Mouse (Mus musculus): ENCODE measurements around the gene Panx3. TPM values are rescaled to one million over a fixed set of nuclear protein-coding genes. Genes with fewer than 3 reads are reported as not detected.

The Panx3 gene
- polyA plus RNA-seq, 1 experiment from 2014 or later: 0.71 TPM

- peaks cover 15% of the 10 kb centered on the region for H3K4me1 ChIP-seq
- WGBS: 94% methylated on average over 2 of the region's 2 CpGs
- no peak for ATAC-seq (ENCODE audit: low FRiP score, low read depth)
These were observed 39.1 kb downstream of the Panx3 start for GRCm38 (mm10) chr9:37629941-37630340.

GRCm38 (mm10) chr9:37628581-37628980 is 40.5 kb downstream of the Panx3 start:
- ATAC-seq (ENCODE audit: low FRiP score, low read depth): no peak
- no peaks in the 10 kb centered on the region for H3K27me3 ChIP-seq
- peaks cover 16% of the 10 kb centered on the region for H3K4me1 ChIP-seq
- H3K36me3 ChIP-seq: no peaks in the 10 kb centered on the region
- no peaks in the 10 kb centered on the region for H3K9me3 ChIP-seq
- no peak overlapping the region for H3K27ac ChIP-seq (replicated peaks)
- 44% methylated on average over 4 of the region's 4 CpGs for WGBS
- no peak overlapping the region for H3K9ac ChIP-seq (replicated peaks)
- H3K4me2 ChIP-seq (replicated peaks): no peak overlapping the region
- no peak overlapping the region for H3K4me3 ChIP-seq

More at GRCm38 (mm10) chr9:37629941-37630340, 39.1 kb downstream of the Panx3 start:
- no peak overlapping the region for H3K27ac ChIP-seq (replicated peaks)
- H3K9ac ChIP-seq (replicated peaks): no peak overlapping the region
- no peaks in the 10 kb centered on the region for H3K36me3 ChIP-seq
- H3K4me3 ChIP-seq: no peak overlapping the region
- no peaks in the 10 kb centered on the region for H3K9me3 ChIP-seq
- H3K27me3 ChIP-seq: no peaks in the 10 kb centered on the region
- no peak overlapping the region for H3K4me2 ChIP-seq (replicated peaks)

- Histone ChIP-seq H3K4me1 (peaks cover 16% of the 10 kb centered on the region), H3K4me2 (replicated peaks) (no peak overlapping the region), H3K9ac (replicated peaks) (no peak overlapping the region), H3K27ac (replicated peaks) (no peak overlapping the region), H3K9me3 (no peaks in the 10 kb centered on the region), H3K36me3 (no peaks in the 10 kb centered on the region), H3K4me3 (no peak overlapping the region), H3K27me3 (no peaks in the 10 kb centered on the region)
- ATAC-seq (ENCODE audit: low FRiP score, low read depth): no peak
- 91% methylated on average over 1 of the region's 1 CpGs for WGBS
These were observed 41.8 kb downstream of the Panx3 start for GRCm38 (mm10) chr9:37627263-37627662.

- H3K4me3 ChIP-seq: no peak overlapping the region
- no peaks in the 10 kb centered on the region for H3K36me3 ChIP-seq
- H3K9me3 ChIP-seq: no peaks in the 10 kb centered on the region
- peaks cover 16% of the 10 kb centered on the region for H3K4me1 ChIP-seq
- H3K27me3 ChIP-seq: no peaks in the 10 kb centered on the region
- peak overlapping the region; percentile 29 for H3K4me2 ChIP-seq (replicated peaks)
- ATAC-seq (ENCODE audit: low FRiP score, low read depth): peak; percentile 71
- H3K9ac ChIP-seq (replicated peaks): no peak overlapping the region
- peak overlapping the region; percentile 82 for H3K27ac ChIP-seq (replicated peaks)
- 8% methylated on average over 3 of the region's 3 CpGs for WGBS
These were observed 42.9 kb downstream of the Panx3 start for GRCm38 (mm10) chr9:37626103-37626567.

GRCm38 (mm10) chr9:37625641-37626040 is 43.4 kb downstream of the Panx3 start:
- Histone ChIP-seq H3K9me3 (no peaks in the 10 kb centered on the region), H3K4me2 (replicated peaks) (peak overlapping the region; percentile 29), H3K27me3 (no peaks in the 10 kb centered on the region), H3K4me3 (no peak overlapping the region), H3K27ac (replicated peaks) (peak overlapping the region; percentile 82), H3K4me1 (peaks cover 16% of the 10 kb centered on the region), H3K9ac (replicated peaks) (no peak overlapping the region; the same call in 1 of the 2 replicates), H3K36me3 (no peaks in the 10 kb centered on the region)
- WGBS: 14% methylated on average over 7 of the region's 7 CpGs
- ATAC-seq (ENCODE audit: low FRiP score, low read depth): peak; percentile 74

- H3K9ac ChIP-seq (replicated peaks): no peak overlapping the region
- no peaks in the 10 kb centered on the region for H3K9me3 ChIP-seq
- peak overlapping the region; percentile 29; the same call in 1 of the 2 replicates for H3K4me2 ChIP-seq (replicated peaks)
- H3K4me1 ChIP-seq: peaks cover 16% of the 10 kb centered on the region
- H3K4me3 ChIP-seq: no peak overlapping the region
- no peaks in the 10 kb centered on the region for H3K36me3 ChIP-seq
- peak overlapping the region; percentile 82 for H3K27ac ChIP-seq (replicated peaks)
- H3K27me3 ChIP-seq: peaks cover 2% of the 10 kb centered on the region; the same call in 1 of the 2 replicates
- ATAC-seq (ENCODE audit: low FRiP score, low read depth): peak; percentile 79
- WGBS: 31% methylated on average over 3 of the region's 3 CpGs
These were observed 43.9 kb downstream of the Panx3 start for GRCm38 (mm10) chr9:37625129-37625528.

GRCm38 (mm10) chr9:37624502-37624901 is 44.5 kb downstream of the Panx3 start:
- no peak for ATAC-seq (ENCODE audit: low FRiP score, low read depth)
- Histone ChIP-seq H3K4me1 (peaks cover 16% of the 10 kb centered on the region), H3K27ac (replicated peaks) (no peak overlapping the region), H3K9me3 (no peaks in the 10 kb centered on the region), H3K36me3 (no peaks in the 10 kb centered on the region), H3K4me2 (replicated peaks) (no peak overlapping the region), H3K4me3 (no peak overlapping the region), H3K9ac (replicated peaks) (no peak overlapping the region), H3K27me3 (peaks cover 7% of the 10 kb centered on the region; the same call in 1 of the 2 replicates)
- 83% methylated on average over 1 of the region's 1 CpGs for WGBS

- WGBS: 88% methylated on average over 3 of the region's 3 CpGs
- Histone ChIP-seq H3K9ac (replicated peaks) (no peak overlapping the region), H3K9me3 (no peaks in the 10 kb centered on the region), H3K4me1 (peaks cover 16% of the 10 kb centered on the region), H3K4me2 (replicated peaks) (no peak overlapping the region), H3K4me3 (no peak overlapping the region), H3K36me3 (no peaks in the 10 kb centered on the region), H3K27me3 (peaks cover 7% of the 10 kb centered on the region; the same call in 1 of the 2 replicates), H3K27ac (replicated peaks) (no peak overlapping the region)
- ATAC-seq (ENCODE audit: low FRiP score, low read depth): no peak
These were observed 45.1 kb downstream of the Panx3 start for GRCm38 (mm10) chr9:37623981-37624380.

- no peak overlapping the region for H3K9ac ChIP-seq (replicated peaks)
- WGBS: 88% methylated on average over 6 of the region's 6 CpGs
- H3K4me1 ChIP-seq: peaks cover 14% of the 10 kb centered on the region
- no peaks in the 10 kb centered on the region for H3K36me3 ChIP-seq
- H3K4me2 ChIP-seq (replicated peaks): no peak overlapping the region
- no peak overlapping the region for H3K27ac ChIP-seq (replicated peaks)
- ATAC-seq (ENCODE audit: low FRiP score, low read depth): no peak
- H3K4me3 ChIP-seq: no peak overlapping the region
- H3K9me3 ChIP-seq: no peaks in the 10 kb centered on the region
- peaks cover 7% of the 10 kb centered on the region; the same call in 1 of the 2 replicates for H3K27me3 ChIP-seq
These were observed 47.7 kb downstream of the Panx3 start for GRCm38 (mm10) chr9:37621290-37621689.

GRCm38 (mm10) chr9:37616770-37617169 is 52.3 kb downstream of the Panx3 start:
- no peak overlapping the region for H3K4me3 ChIP-seq
- 45% methylated on average over 2 of the region's 2 CpGs for WGBS
- H3K4me2 ChIP-seq (replicated peaks): no peak overlapping the region
- no peak overlapping the region for H3K9ac ChIP-seq (replicated peaks)
- peaks cover 16% of the 10 kb centered on the region for H3K27me3 ChIP-seq
- H3K36me3 ChIP-seq: no peaks in the 10 kb centered on the region
- no peak for ATAC-seq (ENCODE audit: low FRiP score, low read depth)
- H3K27ac ChIP-seq (replicated peaks): no peak overlapping the region
- no peaks in the 10 kb centered on the region for H3K9me3 ChIP-seq
- H3K4me1 ChIP-seq: peaks cover 8% of the 10 kb centered on the region; the same call in 1 of the 2 replicates

GRCm38 (mm10) chr9:37615220-37615619 is 53.8 kb downstream of the Panx3 start:
- Histone ChIP-seq H3K4me3 (no peak overlapping the region), H3K9ac (replicated peaks) (no peak overlapping the region), H3K9me3 (no peaks in the 10 kb centered on the region), H3K4me2 (replicated peaks) (no peak overlapping the region), H3K27me3 (peaks cover 19% of the 10 kb centered on the region), H3K4me1 (peaks cover 8% of the 10 kb centered on the region; the same call in 1 of the 2 replicates), H3K27ac (replicated peaks) (no peak overlapping the region), H3K36me3 (no peaks in the 10 kb centered on the region)
- ATAC-seq (ENCODE audit: low FRiP score, low read depth): no peak
- 69% methylated on average over 5 of the region's 5 CpGs for WGBS

- Histone ChIP-seq H3K4me3 (0 out of 2 replicates have a peak overlapping the region, but pooled peaks have one; percentile 62), H3K4me1 (peaks cover 8% of the 10 kb centered on the region; the same call in 1 of the 2 replicates), H3K36me3 (no peaks in the 10 kb centered on the region), H3K9ac (replicated peaks) (no peak overlapping the region; the same call in 1 of the 2 replicates), H3K9me3 (no peaks in the 10 kb centered on the region), H3K27me3 (peaks cover 14% of the 10 kb centered on the region), H3K27ac (replicated peaks) (0 out of 2 replicates have a peak overlapping the region, but pooled peaks have one; percentile 26), H3K4me2 (replicated peaks) (peak overlapping the region; percentile 67)
- ATAC-seq (ENCODE audit: low FRiP score, low read depth): no peak
These were observed 54.7 kb downstream of the Panx3 start for GRCm38 (mm10) chr9:37614316-37614715.

- H3K36me3 ChIP-seq: no peaks in the 10 kb centered on the region
- no peaks in the 10 kb centered on the region for H3K9me3 ChIP-seq
- ATAC-seq (ENCODE audit: low FRiP score, low read depth): no peak; the same call in 1 of the 2 replicates
- H3K4me2 ChIP-seq (replicated peaks): peak overlapping the region; percentile 67
- H3K9ac ChIP-seq (replicated peaks): peak overlapping the region; percentile 32
- 17% methylated on average over 6 of the region's 6 CpGs for WGBS
- H3K27me3 ChIP-seq: peaks cover 14% of the 10 kb centered on the region
- H3K27ac ChIP-seq (replicated peaks): peak overlapping the region; percentile 26; the same call in 1 of the 2 replicates
- H3K4me3 ChIP-seq: peak overlapping the region; percentile 62
- H3K4me1 ChIP-seq: peaks cover 8% of the 10 kb centered on the region; the same call in 1 of the 2 replicates
These were observed 55.1 kb downstream of the Panx3 start for GRCm38 (mm10) chr9:37613911-37614280.
